Mouse (Mus musculus) spleen, adult 2 months (tissue): Measurements from ENCODE around the gene Zcchc24. TPM values are rescaled to one million over a fixed set of nuclear protein-coding genes. Genes with fewer than 3 reads are reported as not detected.

ENCODE experiments used
- DNase-seq, 2 experiments: peaks; one replicate each; pipeline versions ENCODE4 v3.0.0 to v3.0.0-alpha.2; 2012 to 2021; ENCODE audit warnings: low spot score in 2 of 2, low read depth in 1 of 2
- H3K27ac ChIP-seq: fragments of 200-500 bp; 2 replicates; pipeline ENCODE4 v1.5.1; 2012; ENCODE audit warnings: low read length, inconsistent platforms; ENCODE audit not compliant: insufficient read depth
- H3K27me3 ChIP-seq: fragments of 200-500 bp; 2 replicates; pipeline ENCODE4 v1.6.1; 2012; ENCODE audit warnings: mild to moderate bottlenecking, moderate library complexity, low read length, inconsistent platforms; ENCODE audit not compliant: control insufficient read depth, insufficient read depth
- H3K36me3 ChIP-seq: fragments of 200-500 bp; 2 replicates; pipeline ENCODE4 v1.6.1; 2012; ENCODE audit warnings: mild to moderate bottlenecking, low read length, inconsistent platforms; ENCODE audit not compliant: control insufficient read depth, insufficient read depth
- H3K4me1 ChIP-seq: fragments of 200-500 bp; 2 replicates; pipeline ENCODE4 v1.6.1; 2011; ENCODE audit warnings: inconsistent platforms; ENCODE audit not compliant: control insufficient read depth, insufficient read depth, insufficient read length
- H3K4me3 ChIP-seq: fragments of 200-500 bp; 2 replicates; pipeline ENCODE4 v1.5.1; 2011; ENCODE audit warnings: mild to moderate bottlenecking, inconsistent platforms; ENCODE audit not compliant: insufficient read depth, insufficient read length; ENCODE audit errors: extremely low read depth
- CTCF ChIP-seq: fragments of 200-500 bp; IDR thresholded peaks from 2 replicates; pipeline ENCODE4 v1.5.1; 2011; ENCODE audit warnings: mild to moderate bottlenecking, inconsistent platforms; ENCODE audit not compliant: insufficient read depth, insufficient read length, insufficient replicate concordance; ENCODE audit errors: extremely low read depth
- POLR2A ChIP-seq: fragments of 200-500 bp; IDR thresholded peaks from 2 replicates; pipeline ENCODE4 v1.6.1; 2011; ENCODE audit warnings: low read depth, low read length, inconsistent platforms
- WGBS: fragments of 180-500 bp; shearing (Covaris S2); methylation state at CpG from one replicate; pipeline ENCODE4 v1.1.7; 2018; 5-methylcytosine and 5-hydroxymethylcytosine counted together
- polyA plus RNA-seq: library from polyadenylated mRNA; depleted of rRNA; stranded (reverse); fragments of >200 nt; gene quantifications from 2 replicates; pipeline ENCODE4 v1.2.3, GENCODE M21; 2012

The Zcchc24 gene
- polyA plus RNA-seq, 1 experiment = 14.9 TPM

- Histone ChIP-seq H3K27ac (no peak overlapping the region), H3K4me1 (peaks cover 25% of the 10 kb centered on the region; the same call in 1 of the 2 replicates), H3K4me3 (no peak overlapping the region), H3K36me3 (no peaks in the 10 kb centered on the region), H3K27me3 (no peaks in the 10 kb centered on the region)
- no peak for DNase-seq
- TF ChIP-seq POLR2A (no peak), CTCF (no peak)
- 88% methylated on average over 5 of the region's 5 CpGs for WGBS
These were observed 25.9 kb downstream of the Zcchc24 start for GRCm38 (mm10) chr14:25742943-25743342.

- DNase-seq = no peak
- Histone ChIP-seq H3K36me3 (peaks cover 2% of the 10 kb centered on the region; the same call in 1 of the 2 replicates), H3K4me1 (peaks cover 22% of the 10 kb centered on the region; the same call in 1 of the 2 replicates), H3K27ac (no peak overlapping the region), H3K4me3 (no peak overlapping the region), H3K27me3 (no peaks in the 10 kb centered on the region)
- 52% methylated on average over 5 of the region's 5 CpGs for WGBS
- no peak for TF ChIP-seq CTCF
- TF ChIP-seq POLR2A = no peak
These were observed 26.9 kb downstream of the Zcchc24 start for GRCm38 (mm10) chr14:25741840-25742367.

GRCm38 (mm10) chr14:25741211-25741610 is 27.6 kb downstream of the Zcchc24 start:
- Histone ChIP-seq H3K4me3 (no peak overlapping the region), H3K27me3 (no peaks in the 10 kb centered on the region), H3K27ac (no peak overlapping the region), H3K4me1 (peaks cover 15% of the 10 kb centered on the region; the same call in 1 of the 2 replicates), H3K36me3 (peaks cover 2% of the 10 kb centered on the region; the same call in 1 of the 2 replicates)
- TF ChIP-seq CTCF (no peak), POLR2A (no peak)
- no peak for DNase-seq
- 94% methylated on average over 3 of the region's 3 CpGs for WGBS

- no peak overlapping the region for H3K4me3 ChIP-seq
- no peak for TF ChIP-seq CTCF
- TF ChIP-seq POLR2A = no peak
- H3K36me3 ChIP-seq = peaks cover 2% of the 10 kb centered on the region; the same call in 1 of the 2 replicates
- no peak overlapping the region for H3K27ac ChIP-seq
- no peaks in the 10 kb centered on the region for H3K27me3 ChIP-seq
- peaks cover 4% of the 10 kb centered on the region; the same call in 1 of the 2 replicates for H3K4me1 ChIP-seq
- no peak for DNase-seq
- WGBS = 91% methylated on average over 3 of the region's 4 CpGs
These were observed 28.8 kb downstream of the Zcchc24 start for GRCm38 (mm10) chr14:25739957-25740565.

GRCm38 (mm10) chr14:25738591-25739001 is 30.2 kb downstream of the Zcchc24 start:
- no peak for TF ChIP-seq POLR2A
- no peak for TF ChIP-seq CTCF
- Histone ChIP-seq H3K4me1 (peaks cover 2% of the 10 kb centered on the region; the same call in 1 of the 2 replicates), H3K27me3 (no peaks in the 10 kb centered on the region), H3K4me3 (no peak overlapping the region), H3K36me3 (peaks cover 2% of the 10 kb centered on the region; the same call in 1 of the 2 replicates), H3K27ac (no peak overlapping the region)
- 91% methylated on average over 14 of the region's 14 CpGs for WGBS
- no peak for DNase-seq

- no peak overlapping the region for H3K4me3 ChIP-seq
- H3K4me1 ChIP-seq = no peaks in the 10 kb centered on the region
- H3K27me3 ChIP-seq = no peaks in the 10 kb centered on the region
- WGBS = 66% methylated on average over 6 of the region's 6 CpGs
- no peak overlapping the region for H3K27ac ChIP-seq
- no peak for TF ChIP-seq POLR2A
- no peak for TF ChIP-seq CTCF
- no peak for DNase-seq
- peaks cover 2% of the 10 kb centered on the region; the same call in 1 of the 2 replicates for H3K36me3 ChIP-seq
These were observed 32.2 kb downstream of the Zcchc24 start for GRCm38 (mm10) chr14:25736589-25736988.

- WGBS = 68% methylated on average over 3 of the region's 3 CpGs
- no peak for TF ChIP-seq CTCF
- no peak for TF ChIP-seq POLR2A
- H3K27me3 ChIP-seq = no peaks in the 10 kb centered on the region
These were observed 32.7 kb downstream of the Zcchc24 start for GRCm38 (mm10) chr14:25736140-25736539.

More at GRCm38 (mm10) chr14:25736140-25736539, 32.7 kb downstream of the Zcchc24 start:
- DNase-seq = no peak
- no peaks in the 10 kb centered on the region for H3K4me1 ChIP-seq
- H3K36me3 ChIP-seq = peaks cover 2% of the 10 kb centered on the region; the same call in 1 of the 2 replicates
- no peak overlapping the region for H3K27ac ChIP-seq
- no peak overlapping the region for H3K4me3 ChIP-seq
